Mouse (Mus musculus) forebrain, embryonic 15.5 days (tissue): ENCODE results near the gene Ap1g2. TPM values are rescaled to one million over a fixed set of nuclear protein-coding genes. Genes with fewer than 3 reads are reported as not detected.

Experiments used
- ATAC-seq: fragments of 200-750 bp; cut with Nextera tagmentation; replicated peaks from 2 replicates; pipeline ENCODE4 v1.8.0; 2017; ENCODE audit warnings: mild to moderate bottlenecking, moderate TSS enrichment, moderate library complexity
- H3K27ac ChIP-seq: fragments of 300-500 bp; sonication (generic); replicated peaks from 2 replicates; pipeline ENCODE4 v1.5.1; 2015; ENCODE audit warnings: mild to moderate bottlenecking, inconsistent platforms
- H3K27me3 ChIP-seq: fragments of 300-500 bp; sonication (generic); 2 replicates; pipeline ENCODE4 v1.6.1; 2015; ENCODE audit warnings: inconsistent platforms
- H3K36me3 ChIP-seq: fragments of 300-500 bp; sonication (generic); 2 replicates; pipeline ENCODE4 v1.6.1; 2015; ENCODE audit warnings: mild to moderate bottlenecking, inconsistent platforms
- H3K4me1 ChIP-seq: fragments of 300-500 bp; sonication (generic); 2 replicates; pipeline ENCODE4 v1.6.1; 2015; ENCODE audit warnings: inconsistent platforms
- H3K4me2 ChIP-seq: fragments of 300-500 bp; sonication (generic); replicated peaks from 2 replicates; pipeline ENCODE4 v1.6.1; 2015; ENCODE audit warnings: mild to moderate bottlenecking, inconsistent platforms
- H3K4me3 ChIP-seq: fragments of 300-500 bp; sonication (generic); 2 replicates; pipeline ENCODE4 v1.5.1; 2015; ENCODE audit warnings: mild to moderate bottlenecking, inconsistent platforms
- H3K9ac ChIP-seq: fragments of 300-500 bp; sonication (generic); replicated peaks from 2 replicates; pipeline ENCODE4 v1.6.1; 2015; ENCODE audit warnings: mild to moderate bottlenecking, inconsistent platforms
- H3K9me3 ChIP-seq: fragments of 300-500 bp; sonication (generic); 2 replicates; pipeline ENCODE4 v1.6.1; 2016; ENCODE audit warnings: inconsistent platforms
- WGBS: fragments of 180-500 bp; shearing (Covaris S2); methylation state at CpG from one replicate; pipeline ENCODE4 v1.1.7; 2015; ENCODE audit warnings: mixed read lengths; 5-methylcytosine and 5-hydroxymethylcytosine counted together
- polyA plus RNA-seq: library from polyadenylated mRNA; unstranded; fragments of >200 nt; fragmentation: Nextera tagmentation; extraction: Ambion mirVana; gene quantifications from 2 replicates; pipeline ENCODE4 v1.2.1, GENCODE M21; 2015

The Ap1g2 gene
- polyA plus RNA-seq, 1 experiment from 2014 or later, result 11.4 TPM

GRCm38 (mm10) chr14:55079214-55079970 is 27.0 kb downstream of the Ap1g2 start:
- H3K36me3 ChIP-seq, result peaks cover 15% of the 10 kb centered on the region
- peaks cover 77% of the 10 kb centered on the region for H3K4me1 ChIP-seq
- ATAC-seq, result peak; percentile 31
- 15% methylated on average over 8 of the region's 8 CpGs for WGBS
- no peak overlapping the region; the same call in 1 of the 2 replicates for H3K9ac ChIP-seq
- H3K27ac ChIP-seq, result peak overlapping the region; percentile 95
- no peaks in the 10 kb centered on the region for H3K27me3 ChIP-seq
- H3K4me3 ChIP-seq, result no peak overlapping the region
- peak overlapping the region; percentile 26; the same call in 1 of the 2 replicates for H3K4me2 ChIP-seq
- H3K9me3 ChIP-seq, result no peaks in the 10 kb centered on the region

DNA sequence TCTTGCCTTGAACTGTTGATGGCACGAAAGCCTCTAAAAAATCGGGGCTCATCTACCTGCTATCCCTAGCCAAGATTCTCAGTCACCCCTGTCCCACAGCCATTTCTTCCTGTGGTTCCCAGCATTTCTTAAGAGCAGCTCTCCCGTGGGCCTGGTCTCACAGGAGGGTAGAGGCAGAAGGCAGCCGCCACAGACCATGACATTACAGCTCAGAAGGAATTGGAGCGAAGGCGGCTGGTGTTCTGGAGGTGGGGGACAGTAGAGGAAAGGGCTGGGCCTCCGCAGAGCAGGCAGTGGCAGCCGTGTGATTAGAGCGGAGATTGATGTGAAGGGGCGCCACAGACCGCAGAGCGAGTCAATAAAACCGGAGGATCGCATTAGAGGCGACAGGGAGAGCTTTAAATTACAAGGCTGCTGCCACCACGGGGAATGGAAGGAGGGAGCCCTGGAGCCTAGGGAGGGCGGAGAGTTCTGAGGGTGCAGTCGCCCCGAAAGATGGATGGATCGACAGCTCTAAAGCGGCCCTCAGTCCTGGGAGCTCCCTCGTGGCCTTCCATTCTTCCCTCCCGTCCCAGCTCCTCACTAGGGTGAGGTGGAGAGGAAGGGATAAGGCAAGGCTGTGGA is 27.9 kb downstream of the Ap1g2 start:
- WGBS, result 10% methylated on average over 23 of the region's 23 CpGs
- no peaks in the 10 kb centered on the region for H3K27me3 ChIP-seq
- ATAC-seq, result peak; percentile 30
- H3K36me3 ChIP-seq, result peaks cover 22% of the 10 kb centered on the region
- H3K4me2 ChIP-seq, result peak overlapping the region; percentile 26
- H3K9ac ChIP-seq, result peak overlapping the region; percentile 42
- peak overlapping the region; percentile 95 for H3K27ac ChIP-seq
- 0 out of 2 replicates have a peak overlapping the region, but pooled peaks have one; percentile 3 for H3K4me3 ChIP-seq
- no peaks in the 10 kb centered on the region for H3K9me3 ChIP-seq
- H3K4me1 ChIP-seq, result peaks cover 70% of the 10 kb centered on the region

- Histone ChIP-seq H3K9me3 (no peaks in the 10 kb centered on the region), H3K27me3 (no peaks in the 10 kb centered on the region), H3K4me1 (peaks cover 63% of the 10 kb centered on the region), H3K9ac (peak overlapping the region; percentile 42), H3K4me3 (no peak overlapping the region), H3K36me3 (peaks cover 28% of the 10 kb centered on the region), H3K4me2 (peak overlapping the region; percentile 26), H3K27ac (peak overlapping the region; percentile 95)
- WGBS, result 8% methylated on average over 15 of the region's 15 CpGs
- ATAC-seq, result peak; percentile 44
Measured at GRCm38 (mm10) chr14:55077481-55078365, 28.7 kb downstream of the Ap1g2 start.

- no peak overlapping the region for H3K4me2 ChIP-seq
- H3K9me3 ChIP-seq, result no peaks in the 10 kb centered on the region
- H3K4me3 ChIP-seq, result no peak overlapping the region
- no peak overlapping the region for H3K9ac ChIP-seq
- H3K36me3 ChIP-seq, result peaks cover 35% of the 10 kb centered on the region
- H3K27ac ChIP-seq, result peak overlapping the region; percentile 95
- H3K4me1 ChIP-seq, result peaks cover 70% of the 10 kb centered on the region
- no peak for ATAC-seq
- 62% methylated on average over 3 of the region's 3 CpGs for WGBS
- H3K27me3 ChIP-seq, result no peaks in the 10 kb centered on the region
Measured at GRCm38 (mm10) chr14:55076956-55077355, 29.4 kb downstream of the Ap1g2 start.

DNA sequence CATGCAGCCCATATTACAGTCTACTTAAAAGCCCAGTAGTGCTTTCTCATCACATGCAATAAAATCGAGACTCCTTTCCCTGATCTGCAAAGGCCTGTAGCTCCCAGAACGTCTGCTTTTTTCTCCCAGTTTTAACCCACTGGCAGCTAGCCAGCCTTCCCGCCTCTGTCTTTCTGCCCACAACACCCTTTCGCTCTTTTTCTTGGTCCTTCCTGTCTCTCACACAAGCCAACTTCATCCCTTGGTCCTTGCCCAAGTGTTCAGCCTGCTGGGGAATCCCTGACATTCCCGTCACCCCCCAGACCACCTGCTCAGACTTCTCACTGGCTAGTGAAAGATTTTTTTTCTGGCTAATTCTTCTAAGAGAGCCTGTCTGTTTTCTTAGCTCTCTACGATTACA is 30.2 kb downstream of the Ap1g2 start:
- H3K4me2 ChIP-seq, result no peak overlapping the region
- H3K9me3 ChIP-seq, result no peaks in the 10 kb centered on the region
- no peak overlapping the region for H3K4me3 ChIP-seq
- ATAC-seq, result no peak
- H3K4me1 ChIP-seq, result peaks cover 70% of the 10 kb centered on the region
- H3K36me3 ChIP-seq, result peaks cover 38% of the 10 kb centered on the region
- H3K27me3 ChIP-seq, result no peaks in the 10 kb centered on the region
- H3K9ac ChIP-seq, result no peak overlapping the region
- H3K27ac ChIP-seq, result peak overlapping the region; percentile 95
- WGBS, result 17% methylated on average over 6 of the region's 6 CpGs

DNA sequence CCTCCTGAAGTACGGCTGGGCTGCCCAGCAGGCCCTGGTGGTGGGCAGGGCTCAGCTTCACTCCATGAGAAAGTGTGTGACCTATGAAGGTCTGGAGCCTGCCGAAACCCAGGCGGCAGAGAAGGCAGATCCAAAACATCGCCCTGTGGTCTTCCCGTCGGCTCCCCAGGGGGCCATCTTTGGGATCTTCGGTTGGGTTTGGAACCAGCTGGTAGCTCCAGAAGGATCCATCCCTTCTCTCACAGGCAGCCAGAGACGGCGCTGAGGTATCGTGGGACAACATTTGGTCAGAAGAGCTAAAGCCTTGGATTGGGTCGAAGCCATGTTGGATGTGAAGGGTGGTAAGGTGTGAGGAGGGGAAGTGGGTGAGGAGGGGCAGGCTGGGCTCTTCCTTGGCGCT is 32.0 kb downstream of the Ap1g2 start:
- Histone ChIP-seq H3K27ac (peak overlapping the region; percentile 95), H3K4me3 (no peak overlapping the region), H3K27me3 (no peaks in the 10 kb centered on the region), H3K4me2 (no peak overlapping the region), H3K9ac (no peak overlapping the region), H3K9me3 (no peaks in the 10 kb centered on the region), H3K36me3 (peaks cover 53% of the 10 kb centered on the region), H3K4me1 (peaks cover 57% of the 10 kb centered on the region)
- ATAC-seq, result no peak
- WGBS, result 86% methylated on average over 12 of the region's 12 CpGs

GRCm38 (mm10) chr14:55071756-55072155 is 34.6 kb downstream of the Ap1g2 start:
- Histone ChIP-seq H3K9ac (no peak overlapping the region), H3K36me3 (peaks cover 76% of the 10 kb centered on the region), H3K4me3 (no peak overlapping the region), H3K4me1 (peaks cover 30% of the 10 kb centered on the region), H3K27me3 (no peaks in the 10 kb centered on the region), H3K27ac (peak overlapping the region; percentile 56), H3K9me3 (no peaks in the 10 kb centered on the region), H3K4me2 (no peak overlapping the region)
- WGBS, result 34% methylated on average over 19 of the region's 19 CpGs
- ATAC-seq, result no peak

- Histone ChIP-seq H3K36me3 (peaks cover 77% of the 10 kb centered on the region), H3K27ac (0 out of 2 replicates have a peak overlapping the region, but pooled peaks have one; percentile 46), H3K4me2 (no peak overlapping the region), H3K9me3 (no peaks in the 10 kb centered on the region), H3K27me3 (no peaks in the 10 kb centered on the region), H3K9ac (no peak overlapping the region), H3K4me3 (no peak overlapping the region), H3K4me1 (peaks cover 51% of the 10 kb centered on the region)
- ATAC-seq, result no peak
- 91% methylated on average over 8 of the region's 8 CpGs for WGBS
Measured at GRCm38 (mm10) chr14:55066042-55066441, 40.4 kb downstream of the Ap1g2 start.

GRCm38 (mm10) chr14:55065391-55065790 is 41.0 kb downstream of the Ap1g2 start:
- H3K4me3 ChIP-seq, result no peak overlapping the region
- peak overlapping the region; percentile 46 for H3K27ac ChIP-seq
- H3K36me3 ChIP-seq, result peaks cover 75% of the 10 kb centered on the region
- no peaks in the 10 kb centered on the region for H3K9me3 ChIP-seq
- WGBS, result 93% methylated on average over 13 of the region's 13 CpGs
- H3K4me1 ChIP-seq, result peaks cover 57% of the 10 kb centered on the region
- no peak overlapping the region for H3K9ac ChIP-seq
- H3K4me2 ChIP-seq, result no peak overlapping the region
- H3K27me3 ChIP-seq, result no peaks in the 10 kb centered on the region
- ATAC-seq, result no peak

DNA sequence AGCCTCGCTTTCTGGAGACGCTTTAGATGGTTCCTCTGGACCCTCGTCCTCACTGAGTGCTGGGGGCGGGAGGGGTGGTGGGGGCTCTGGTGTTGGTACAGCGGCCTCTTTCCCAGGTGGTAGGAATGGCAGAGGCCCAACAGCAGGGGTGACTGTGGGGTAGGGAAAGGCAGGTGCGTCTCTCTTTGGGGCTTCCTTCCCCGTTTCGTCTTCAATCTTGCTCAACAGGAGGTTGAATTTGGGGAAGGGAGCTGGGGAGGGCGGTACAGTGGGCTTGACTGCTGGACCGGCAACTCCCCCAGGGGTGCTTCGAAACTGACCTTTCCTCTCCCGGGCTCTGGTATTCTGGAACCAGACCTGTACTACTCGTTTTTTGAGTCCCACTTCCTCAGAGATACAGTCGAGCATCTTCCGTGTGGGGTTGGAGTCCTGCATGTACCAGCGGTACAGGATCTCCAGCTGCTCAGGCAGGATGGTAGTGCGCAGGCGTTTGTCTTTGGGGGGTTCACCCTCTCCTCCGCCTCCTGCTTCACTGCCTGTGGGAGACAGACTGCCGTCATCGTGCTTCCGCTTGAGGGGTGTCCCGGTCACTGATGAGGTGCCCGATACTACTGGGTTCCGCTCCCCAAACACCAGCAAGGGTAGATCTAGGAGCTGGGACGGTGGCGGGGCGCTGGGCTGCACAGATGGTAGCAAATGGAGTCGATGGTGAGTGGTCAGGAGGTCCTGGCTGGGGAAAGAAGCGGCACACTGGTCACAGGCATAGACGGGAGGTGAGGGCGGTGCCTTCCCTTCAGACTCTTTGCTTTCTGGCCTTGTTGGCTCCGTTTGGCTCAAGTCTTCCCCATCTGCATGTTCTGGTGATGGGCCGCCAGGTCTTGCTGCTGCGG is 41.7 kb downstream of the Ap1g2 start:
- peaks cover 74% of the 10 kb centered on the region for H3K36me3 ChIP-seq
- H3K9me3 ChIP-seq, result no peaks in the 10 kb centered on the region
- H3K4me1 ChIP-seq, result peaks cover 63% of the 10 kb centered on the region
- whole genome bisulfite sequencing, result 84% methylated on average over 35 of the region's 35 CpGs
- no peak overlapping the region for H3K4me3 ChIP-seq
- H3K27me3 ChIP-seq, result no peaks in the 10 kb centered on the region
- H3K4me2 ChIP-seq, result no peak overlapping the region
- H3K9ac ChIP-seq, result no peak overlapping the region
- peak overlapping the region; percentile 46 for H3K27ac ChIP-seq
- ATAC-seq, result no peak
